Mouse (Mus musculus) E14TG2a.4 (cell line): ENCODE measurements at regions not wholly inside any gene's neighbourhood (a gene's known extent, or its start where the extent isn't known, plus 50 kb on each side); places are given as distances from the start of the nearest gene placed in this dataset.
A peak's percentile ranks its signal among the peaks of the same experiment; 100 is the strongest.

ENCODE experiments used
- H3K27me3 ChIP-seq: 2 replicates; pipeline ENCODE4 v1.6.1; 2014; ENCODE audit warnings: low read length, control low read depth; ENCODE audit not compliant: insufficient read depth
- H3K36me3 ChIP-seq: 2 replicates; pipeline ENCODE4 v1.6.1; 2014; ENCODE audit warnings: low read length, control low read depth; ENCODE audit not compliant: insufficient read depth
- H3K4me1 ChIP-seq: replicated peaks from 2 replicates; pipeline ENCODE4 v1.6.1; 2014; ENCODE audit warnings: low read depth, low read length, control low read depth
- H3K4me3 ChIP-seq: replicated peaks from 2 replicates; pipeline ENCODE4 v1.5.1; 2014; ENCODE audit warnings: mild to moderate bottlenecking, low read length
- H3K9me3 ChIP-seq: 2 replicates; pipeline ENCODE4 v1.6.1; 2014; ENCODE audit warnings: low read length, control low read depth
- CTCF ChIP-seq: conservative IDR thresholded peaks from 2 replicates; pipeline ENCODE4 v1.5.1; 2014; ENCODE audit warnings: low read length
- NANOG ChIP-seq: IDR thresholded peaks from 2 replicates; pipeline ENCODE4 v1.6.1; 2014; ENCODE audit warnings: borderline replicate concordance, low read length, mixed read lengths
- POU5F1 ChIP-seq: IDR thresholded peaks from 2 replicates; pipeline ENCODE4 v1.6.1; 2014; ENCODE audit warnings: low read length, borderline replicate concordance

- H3K4me3 ChIP-seq = no peak overlapping the region
- peaks cover 7% of the 10 kb centered on the region for H3K27me3 ChIP-seq
- no peak for TF ChIP-seq CTCF
- H3K4me1 ChIP-seq = peaks cover 29% of the 10 kb centered on the region
- no peaks in the 10 kb centered on the region for H3K36me3 ChIP-seq
- H3K9me3 ChIP-seq = no peaks in the 10 kb centered on the region
These were observed 129.8 kb upstream of the Nebl start for GRCm38 (mm10) chr2:17860922-17861559.

GRCm38 (mm10) chr2:17859234-17859633 lies 128.0 kb upstream of the Nebl start:
- Histone ChIP-seq H3K4me1 (peaks cover 32% of the 10 kb centered on the region), H3K27me3 (peaks cover 9% of the 10 kb centered on the region), H3K4me3 (no peak overlapping the region), H3K36me3 (no peaks in the 10 kb centered on the region), H3K9me3 (no peaks in the 10 kb centered on the region)
- TF ChIP-seq POU5F1 = no peak
- no peak for TF ChIP-seq CTCF
- TF ChIP-seq NANOG = no peak

DNA sequence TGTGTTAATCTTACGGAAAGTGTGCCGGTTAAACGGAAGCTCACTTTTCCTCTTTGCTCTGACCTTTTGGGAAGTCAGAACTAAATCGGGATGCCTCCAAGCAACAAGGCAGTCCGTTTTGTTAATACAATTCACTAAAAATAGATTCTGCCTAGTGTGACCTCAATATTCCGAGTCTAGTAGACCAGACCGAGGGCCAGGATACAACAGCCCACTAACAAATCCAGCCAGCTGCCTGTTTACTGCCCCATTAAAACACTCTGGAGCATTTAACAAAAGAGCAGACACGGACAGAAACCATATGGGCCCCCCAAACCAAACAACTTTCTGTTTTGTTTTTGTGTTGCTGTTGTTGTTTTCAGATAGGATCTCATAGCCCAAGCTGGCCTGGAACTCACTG lies 127.1 kb upstream of the Nebl start:
- no peaks in the 10 kb centered on the region for H3K36me3 ChIP-seq
- H3K9me3 ChIP-seq = no peaks in the 10 kb centered on the region
- peaks cover 9% of the 10 kb centered on the region for H3K27me3 ChIP-seq
- H3K4me1 ChIP-seq = peaks cover 32% of the 10 kb centered on the region
- no peak overlapping the region for H3K4me3 ChIP-seq
- no peak for TF ChIP-seq CTCF

DNA sequence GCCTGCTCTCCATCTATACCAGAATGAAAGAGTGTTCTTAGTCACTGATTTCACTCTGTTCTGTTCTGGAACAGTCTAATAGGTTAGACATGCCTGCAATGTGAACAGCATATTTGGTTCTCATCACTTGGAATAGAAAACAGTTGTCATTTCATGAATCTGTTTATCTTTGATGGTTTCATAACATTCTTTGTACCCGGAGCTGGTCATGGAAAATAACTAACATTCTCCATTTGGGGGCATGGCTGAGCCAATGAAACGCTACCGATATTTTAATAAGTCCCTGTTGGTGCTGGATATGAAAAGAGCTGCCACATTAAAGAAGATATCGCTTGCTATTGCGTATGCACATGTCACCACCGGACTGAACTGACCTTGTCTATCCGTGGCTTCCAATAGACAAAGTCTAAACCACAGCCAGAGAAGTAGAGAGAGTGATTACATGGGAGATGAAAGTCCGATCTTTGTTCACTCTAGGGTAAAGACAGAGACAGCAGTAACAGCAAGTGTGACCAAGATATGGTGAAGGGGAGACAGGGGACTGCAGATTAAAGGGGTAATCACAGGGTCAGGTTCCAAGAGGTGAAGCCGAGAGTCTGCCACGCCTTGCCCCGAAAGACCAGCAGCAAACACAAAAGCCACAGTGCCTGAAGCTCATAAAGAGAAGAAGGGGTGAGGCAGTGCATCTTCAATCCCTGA lies 124.5 kb upstream of the Nebl start:
- Histone ChIP-seq H3K9me3 (no peaks in the 10 kb centered on the region), H3K36me3 (no peaks in the 10 kb centered on the region), H3K27me3 (peaks cover 9% of the 10 kb centered on the region), H3K4me3 (no peak overlapping the region), H3K4me1 (peaks cover 28% of the 10 kb centered on the region)
- TF ChIP-seq POU5F1 = no peak
- no peak for TF ChIP-seq CTCF
- TF ChIP-seq NANOG = no peak

- no peaks in the 10 kb centered on the region for H3K36me3 ChIP-seq
- H3K27me3 ChIP-seq = peaks cover 9% of the 10 kb centered on the region
- H3K4me1 ChIP-seq = peaks cover 27% of the 10 kb centered on the region
- no peak overlapping the region for H3K4me3 ChIP-seq
- TF ChIP-seq POU5F1 = no peak
- no peak for TF ChIP-seq CTCF
- no peak for TF ChIP-seq NANOG
- no peaks in the 10 kb centered on the region for H3K9me3 ChIP-seq
These were observed 122.8 kb upstream of the Nebl start for GRCm38 (mm10) chr2:17854088-17854487.

- H3K36me3 ChIP-seq = no peaks in the 10 kb centered on the region
- peaks cover 27% of the 10 kb centered on the region for H3K4me1 ChIP-seq
- peaks cover 9% of the 10 kb centered on the region for H3K27me3 ChIP-seq
- TF ChIP-seq NANOG (no peak), POU5F1 (no peak), CTCF (no peak)
- H3K9me3 ChIP-seq = no peaks in the 10 kb centered on the region
- H3K4me3 ChIP-seq = no peak overlapping the region
These were observed 122.3 kb upstream of the Nebl start for GRCm38 (mm10) chr2:17853500-17854011.

- peak overlapping the region; percentile 55 for H3K4me3 ChIP-seq
- TF ChIP-seq CTCF = no peak
- peak; percentile 59; the same call in 1 of the 2 replicates for TF ChIP-seq POU5F1
- no peak for TF ChIP-seq NANOG
- peaks cover 27% of the 10 kb centered on the region for H3K4me1 ChIP-seq
- no peaks in the 10 kb centered on the region for H3K36me3 ChIP-seq
- no peaks in the 10 kb centered on the region for H3K9me3 ChIP-seq
- H3K27me3 ChIP-seq = peaks cover 6% of the 10 kb centered on the region
These were observed 121.7 kb upstream of the Nebl start for GRCm38 (mm10) chr2:17852740-17853499.

DNA sequence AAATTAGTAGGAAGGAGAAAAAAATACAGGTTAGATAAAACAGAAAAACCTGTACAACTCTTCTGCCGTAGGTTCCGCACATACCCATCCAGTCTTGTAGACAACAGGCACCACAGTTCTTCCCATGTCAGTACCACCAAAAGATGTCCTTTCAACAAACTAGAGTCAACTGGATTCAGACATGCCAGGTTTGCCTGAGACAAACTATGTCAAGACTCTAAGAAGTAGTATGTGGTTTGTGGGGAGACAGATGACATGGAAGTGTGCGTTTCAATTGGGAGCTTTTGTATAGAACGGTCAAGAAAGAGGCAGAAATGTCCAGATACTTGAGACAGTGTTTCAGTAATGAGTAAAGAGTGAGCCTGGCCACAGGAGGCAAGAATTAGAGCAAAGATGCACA lies 119.5 kb upstream of the Nebl start:
- Histone ChIP-seq H3K27me3 (peaks cover 4% of the 10 kb centered on the region; the same call in 1 of the 2 replicates), H3K36me3 (no peaks in the 10 kb centered on the region), H3K4me1 (peaks cover 27% of the 10 kb centered on the region), H3K4me3 (no peak overlapping the region), H3K9me3 (no peaks in the 10 kb centered on the region)
- TF ChIP-seq POU5F1 = no peak
- no peak for TF ChIP-seq NANOG
- TF ChIP-seq CTCF = no peak
